Mouse (Mus musculus): Measurements from ENCODE around the gene Myo1g.
A peak's percentile ranks its signal among the peaks of the same experiment; 100 is the strongest.

Myo1g gene

DNA sequence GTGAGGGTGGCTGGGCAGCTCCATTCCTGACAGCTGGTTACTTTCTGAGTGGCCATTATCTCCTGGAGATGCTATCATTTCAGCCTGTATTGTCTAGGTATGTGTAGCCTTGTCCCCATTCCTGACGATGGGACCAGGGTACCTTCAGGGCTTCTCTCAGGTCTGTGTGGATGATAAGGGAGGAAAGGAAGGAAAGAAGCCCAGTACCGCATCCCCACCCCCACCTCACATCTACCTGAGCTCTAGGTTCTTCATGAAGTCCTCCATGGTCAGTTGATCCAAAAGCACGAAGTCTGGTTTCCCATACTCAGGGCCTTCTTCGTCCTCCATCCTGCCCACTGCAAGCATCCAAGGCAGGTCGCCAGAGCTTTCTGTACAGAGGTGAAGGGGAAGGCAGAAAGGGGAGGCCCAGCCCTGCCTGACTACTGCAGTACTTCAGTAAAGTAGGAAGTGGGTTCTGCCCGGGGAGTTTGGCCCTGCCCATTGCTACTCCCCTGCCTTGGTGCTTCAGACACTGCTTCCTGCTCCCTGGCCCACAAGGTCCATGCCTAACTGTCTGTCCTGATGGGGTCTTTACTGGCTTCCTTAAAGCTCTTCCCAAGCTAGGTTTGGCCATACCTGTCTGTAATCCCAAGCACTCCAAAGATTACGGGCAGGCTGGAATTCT lies at the start of gene Myo1g:
Myo1g (minus strand) TSS at position 459 of the 667 bp plus-strand sequence.
- DNase-seq (ENCODE audit: low spot score), result no peak

DNA sequence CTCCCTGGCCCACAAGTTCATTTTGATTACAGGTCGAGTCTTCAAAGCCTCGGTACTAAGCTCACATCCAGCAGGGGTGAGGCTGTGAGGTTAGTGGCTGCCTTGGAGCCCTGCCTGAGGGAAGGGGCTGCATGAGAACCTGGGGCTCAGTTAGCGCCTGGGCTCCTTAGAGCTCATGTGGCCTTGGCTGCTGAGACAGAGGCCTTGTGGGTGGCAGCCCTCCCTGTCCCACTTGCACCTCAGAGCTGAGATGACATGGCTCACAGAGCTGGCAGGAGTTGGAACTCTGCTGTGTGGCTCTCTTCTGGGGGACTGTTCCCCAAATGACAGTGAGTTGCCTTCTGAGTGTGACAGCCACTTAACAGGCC lies 48.6 kb upstream of the Myo1g start:
- no peak for DNase-seq (ENCODE audit: low spot score)

DNA sequence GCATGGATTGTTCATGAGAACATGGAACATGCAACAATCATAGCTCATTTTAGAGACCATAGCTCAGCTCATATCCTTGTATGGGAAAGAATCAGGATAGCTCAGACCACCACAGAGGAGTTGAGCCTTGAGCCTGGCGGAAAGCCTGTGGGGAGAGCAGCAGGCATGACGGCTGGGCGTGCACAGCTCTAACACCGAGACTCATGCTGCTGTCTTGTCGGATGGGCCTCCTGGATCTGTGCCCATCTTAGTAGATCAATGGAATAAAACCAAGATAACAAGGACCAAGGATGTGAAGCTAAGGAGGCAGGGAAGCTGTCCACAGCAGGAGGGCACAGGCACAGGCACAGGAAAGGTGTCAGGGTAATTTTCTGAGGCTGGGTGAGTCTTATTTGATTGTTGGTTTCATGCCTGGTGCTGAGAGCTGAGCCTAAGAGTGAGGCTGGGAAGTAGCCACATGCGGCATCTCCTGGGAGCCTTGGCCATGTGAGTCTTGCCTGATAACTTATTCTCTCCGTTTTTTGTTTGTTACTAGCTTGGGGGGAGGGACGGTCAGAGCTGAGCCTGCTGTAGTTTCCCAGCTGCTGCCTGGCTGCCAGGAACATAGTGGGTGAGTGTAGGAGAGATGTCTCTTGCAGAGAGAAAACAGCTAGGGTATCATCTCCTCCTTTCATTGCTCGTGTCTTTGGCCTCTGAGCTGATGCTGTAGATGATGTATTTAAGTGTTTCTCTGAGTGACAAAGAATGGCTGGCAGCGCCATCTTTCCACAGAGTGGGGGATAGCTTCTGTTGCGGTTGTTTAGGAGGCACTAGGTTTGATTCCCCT lies 48.0 kb upstream of the Myo1g start:
- DNase-seq (ENCODE audit: low spot score), result no peak

DNA sequence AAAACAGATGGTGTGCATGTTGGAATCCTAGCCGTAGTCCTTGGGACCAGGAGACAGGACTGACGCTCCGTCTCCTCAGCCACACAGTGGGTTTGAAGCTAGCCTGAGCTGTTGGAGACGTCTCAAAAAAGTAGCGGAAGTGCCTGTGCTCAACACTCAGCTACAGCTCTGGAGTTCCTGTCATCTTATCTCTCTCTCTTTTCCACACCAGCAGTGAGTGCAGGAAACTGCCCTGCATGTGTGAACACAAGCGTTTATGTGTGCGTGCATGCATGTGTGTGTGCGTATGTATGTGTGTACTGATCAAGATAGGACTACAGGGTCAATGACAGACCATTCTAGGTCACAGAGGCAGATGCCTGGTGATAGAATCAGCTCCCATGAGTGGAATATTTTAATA lies 47.2 kb upstream of the Myo1g start:
- no peak for DNase-seq (ENCODE audit: low spot score)

DNA sequence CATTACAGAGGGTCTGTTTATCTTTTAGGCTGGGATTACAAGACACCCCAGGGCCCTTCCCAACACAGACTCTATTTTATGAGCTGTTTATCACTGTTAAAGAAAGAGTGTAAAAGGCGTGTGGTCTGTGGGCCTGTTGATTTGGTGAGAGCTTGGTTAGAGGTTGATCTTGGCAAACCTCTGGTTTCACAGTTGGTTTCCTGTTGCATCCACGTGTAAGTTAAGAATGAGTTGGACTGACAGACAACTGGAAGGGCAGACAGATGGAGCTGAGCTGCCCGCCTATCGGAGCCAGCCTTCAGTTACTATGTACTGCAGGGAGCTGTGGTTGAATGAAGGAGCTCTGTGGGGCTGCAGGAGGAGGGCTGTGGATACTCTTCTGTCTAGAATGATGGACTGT lies 45.7 kb upstream of the Myo1g start:
- no peak for DNase-seq (ENCODE audit: low spot score)

DNA sequence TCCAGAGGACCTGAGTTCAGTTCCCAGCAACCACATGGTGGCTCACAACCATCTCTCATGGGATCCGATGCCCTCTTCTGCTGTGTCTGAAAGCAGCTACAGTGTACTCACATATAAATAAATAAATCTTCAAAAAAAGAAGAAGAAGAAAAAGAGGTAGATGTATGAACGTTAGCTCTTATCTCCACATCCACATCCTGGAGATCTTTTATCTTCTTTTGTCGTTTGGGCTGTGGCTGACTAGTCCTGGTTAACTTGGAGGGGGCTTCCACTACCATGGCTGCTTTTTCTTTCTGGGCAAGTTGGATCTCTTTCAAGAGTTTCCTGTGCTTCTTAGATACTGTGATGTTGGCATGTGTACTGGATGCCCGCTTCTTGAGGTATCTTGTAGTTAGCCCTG lies 42.4 kb upstream of the Myo1g start:
- DNase-seq (ENCODE audit: low spot score), result no peak

DNA sequence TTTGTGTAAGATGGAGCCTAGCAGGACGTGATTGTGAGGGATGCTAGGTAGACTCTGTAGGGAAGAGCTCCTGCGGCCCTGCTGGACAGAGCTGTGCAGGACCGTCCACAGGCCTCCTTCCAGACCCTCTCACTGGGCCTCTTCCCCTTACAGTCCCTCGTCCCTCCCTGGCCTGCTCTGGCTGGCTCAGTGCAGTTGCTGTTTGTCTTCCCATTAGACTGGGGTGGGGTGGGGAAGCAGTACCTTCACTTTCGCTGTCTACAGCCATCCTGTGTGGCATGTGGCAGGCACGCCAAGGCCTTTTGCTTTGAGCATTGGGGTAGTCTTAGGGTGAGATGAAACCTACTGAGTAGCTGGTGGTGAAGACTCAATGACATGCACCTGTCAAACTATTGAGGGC lies 41.6 kb upstream of the Myo1g start:
- no peak for DNase-seq (ENCODE audit: low spot score)

DNA sequence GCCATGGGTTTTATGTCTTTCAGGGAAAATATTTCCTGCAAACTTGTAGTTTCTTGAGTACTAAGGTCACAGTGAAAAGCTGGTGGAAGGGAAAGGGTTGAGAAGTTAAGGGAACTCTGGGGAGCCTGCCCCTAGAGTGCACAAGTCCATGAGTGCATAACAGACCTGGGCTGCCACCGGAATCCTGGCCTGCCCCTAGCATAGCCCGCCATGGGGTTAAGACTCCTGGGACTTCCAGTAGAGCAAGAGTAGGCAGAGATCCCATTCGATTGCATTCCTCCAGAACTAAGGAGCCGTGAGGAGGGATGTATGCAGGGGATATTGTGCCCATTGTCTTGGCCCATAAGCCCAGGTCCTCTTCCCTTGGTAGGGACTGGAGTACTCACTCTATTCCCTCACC lies 40.7 kb upstream of the Myo1g start:
- DNase-seq (ENCODE audit: low spot score), result no peak

DNA sequence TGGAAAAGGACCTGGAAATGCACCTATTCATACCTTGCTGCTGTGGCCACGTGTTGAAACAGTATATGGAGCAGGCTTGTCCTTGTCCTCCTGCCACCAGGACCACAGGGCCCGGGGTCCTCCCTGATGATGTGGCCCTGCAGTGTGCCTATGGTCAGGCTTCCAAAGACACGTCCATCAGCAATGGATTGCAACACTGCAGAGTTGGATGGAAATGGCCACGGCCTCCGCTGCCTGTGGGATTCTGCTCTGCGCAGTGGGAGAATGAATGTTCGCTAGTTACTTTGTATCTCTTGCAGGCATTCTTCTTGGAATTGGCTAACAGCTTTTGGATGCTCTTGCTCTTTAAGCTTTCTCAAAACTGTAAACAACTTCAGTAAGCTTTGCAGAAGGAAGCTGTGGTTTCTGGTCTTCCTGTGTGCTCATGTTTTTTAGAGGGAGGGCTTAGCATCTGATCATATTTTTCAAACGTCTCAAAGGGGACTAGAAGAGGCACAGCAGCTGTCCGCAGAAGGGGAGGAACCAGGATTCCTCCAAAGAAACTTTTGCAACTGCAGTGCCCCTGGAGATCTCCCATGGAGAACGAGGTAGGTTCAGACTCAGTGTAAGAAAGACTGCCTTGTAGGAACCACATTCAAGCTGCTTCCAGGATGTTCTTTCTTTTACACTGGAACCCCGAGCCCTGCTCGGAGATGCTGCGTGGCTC lies 40.0 kb upstream of the Myo1g start:
- no peak for DNase-seq (ENCODE audit: low spot score)

DNA sequence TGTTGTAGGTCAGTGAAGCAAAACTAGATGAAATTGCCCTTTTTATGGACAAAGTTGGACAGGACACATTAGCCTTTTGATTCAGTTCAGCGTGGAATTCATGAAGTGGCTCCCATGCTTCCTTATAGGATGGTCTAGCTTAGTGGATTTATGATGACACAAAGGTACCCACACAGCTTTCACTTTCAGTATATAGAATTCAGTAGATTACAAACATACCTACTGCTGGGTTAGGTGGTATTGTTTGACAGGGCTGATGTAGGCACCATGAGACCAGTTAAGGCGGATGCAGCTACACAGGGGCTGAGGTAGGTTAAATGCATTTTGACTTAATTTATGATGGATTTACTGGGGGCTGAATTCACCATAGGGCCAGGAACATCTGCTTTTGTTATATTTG lies 39.2 kb upstream of the Myo1g start:
- DNase-seq (ENCODE audit: low spot score), result no peak

DNA sequence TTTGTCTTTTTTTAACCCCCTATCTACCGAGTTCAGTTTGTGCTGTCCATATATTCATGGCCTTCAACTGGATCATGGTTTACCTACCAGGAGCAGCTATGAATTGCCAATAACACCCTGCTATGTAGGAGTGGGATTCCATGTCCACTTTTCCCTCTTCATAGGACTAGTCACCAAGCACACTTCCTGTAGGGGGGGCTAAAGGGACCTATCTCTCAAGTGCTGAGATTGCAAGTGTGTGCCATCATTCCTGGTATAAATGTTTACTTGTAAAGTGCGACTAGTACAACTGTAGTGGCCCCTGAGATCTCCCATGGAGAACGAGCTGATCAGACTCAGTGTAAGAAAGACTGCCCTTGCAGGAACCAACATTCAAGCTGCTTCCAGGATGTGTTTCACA lies 37.5 kb upstream of the Myo1g start:
- no peak for DNase-seq (ENCODE audit: low spot score)

DNA sequence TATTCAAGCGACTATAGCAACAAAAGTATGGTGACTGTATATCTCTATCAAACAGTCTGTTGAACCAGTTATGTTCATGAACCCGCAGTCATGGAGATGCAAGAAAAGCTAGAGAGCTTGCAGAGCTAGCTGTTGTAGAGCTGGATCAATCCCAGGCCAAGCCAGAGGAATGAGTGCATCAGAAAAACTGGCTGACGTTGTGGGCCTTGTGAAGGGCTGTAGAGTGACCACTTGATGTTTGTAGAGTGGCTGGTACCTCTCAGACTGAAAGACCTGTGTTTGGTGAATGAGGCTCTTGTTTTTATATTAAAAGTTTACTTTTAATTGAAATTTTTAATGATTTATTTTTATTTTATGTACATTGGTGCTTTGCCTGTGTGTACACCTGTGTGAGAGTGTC lies 29.4 kb upstream of the Myo1g start:
- no peak for DNase-seq (ENCODE audit: low spot score)

DNA sequence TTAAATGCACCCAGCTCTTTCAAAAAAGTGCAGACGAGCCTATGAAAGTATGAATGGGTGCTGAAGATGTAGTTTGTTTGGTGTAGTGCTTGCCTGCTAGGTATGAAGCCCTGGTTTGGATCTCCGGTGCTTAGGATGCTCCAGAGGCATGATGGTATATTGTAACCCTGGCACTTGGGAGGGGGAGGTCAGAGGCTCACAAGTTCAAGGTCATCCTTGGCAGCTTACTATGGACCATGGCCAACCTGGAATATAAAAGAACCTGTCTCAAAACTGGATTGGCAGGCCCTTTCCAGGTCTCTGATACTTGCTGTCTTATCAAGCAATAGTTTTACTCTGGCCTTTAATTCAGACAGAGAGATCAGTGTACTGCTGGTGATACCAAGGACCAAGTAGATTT lies 29.0 kb upstream of the Myo1g start:
- no peak for DNase-seq (ENCODE audit: low spot score)

DNA sequence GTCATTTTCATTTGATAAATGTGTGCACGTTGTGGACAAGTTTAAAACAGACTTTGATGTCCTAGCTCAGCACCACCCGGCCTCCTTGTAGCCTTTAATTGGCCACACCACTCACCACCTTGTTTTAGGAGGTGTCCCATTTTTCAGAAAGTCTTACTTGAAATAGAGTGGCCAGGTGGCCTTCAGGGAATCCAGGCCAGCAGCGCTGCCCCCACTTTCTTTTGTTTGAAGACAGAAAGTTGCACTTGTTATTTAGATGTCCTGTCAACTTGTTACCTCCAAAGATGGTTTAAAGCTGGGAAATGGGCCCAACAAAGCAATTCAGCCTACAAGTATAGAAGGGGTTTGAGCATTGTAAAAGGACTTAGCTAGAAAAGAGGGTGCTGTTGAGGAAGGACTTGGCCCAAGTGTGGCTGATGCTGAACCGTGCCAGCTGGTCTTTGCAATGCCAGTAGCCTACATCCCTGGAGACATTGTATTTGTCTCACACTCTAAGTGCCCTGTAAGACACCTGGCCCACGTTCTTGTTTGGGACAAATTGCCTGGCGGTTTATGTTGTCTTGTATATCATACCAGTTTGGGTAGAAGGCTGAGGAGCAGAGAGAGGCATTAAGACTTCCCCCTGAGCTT lies 27.0 kb upstream of the Myo1g start:
- no peak for DNase-seq (ENCODE audit: low spot score)

DNA sequence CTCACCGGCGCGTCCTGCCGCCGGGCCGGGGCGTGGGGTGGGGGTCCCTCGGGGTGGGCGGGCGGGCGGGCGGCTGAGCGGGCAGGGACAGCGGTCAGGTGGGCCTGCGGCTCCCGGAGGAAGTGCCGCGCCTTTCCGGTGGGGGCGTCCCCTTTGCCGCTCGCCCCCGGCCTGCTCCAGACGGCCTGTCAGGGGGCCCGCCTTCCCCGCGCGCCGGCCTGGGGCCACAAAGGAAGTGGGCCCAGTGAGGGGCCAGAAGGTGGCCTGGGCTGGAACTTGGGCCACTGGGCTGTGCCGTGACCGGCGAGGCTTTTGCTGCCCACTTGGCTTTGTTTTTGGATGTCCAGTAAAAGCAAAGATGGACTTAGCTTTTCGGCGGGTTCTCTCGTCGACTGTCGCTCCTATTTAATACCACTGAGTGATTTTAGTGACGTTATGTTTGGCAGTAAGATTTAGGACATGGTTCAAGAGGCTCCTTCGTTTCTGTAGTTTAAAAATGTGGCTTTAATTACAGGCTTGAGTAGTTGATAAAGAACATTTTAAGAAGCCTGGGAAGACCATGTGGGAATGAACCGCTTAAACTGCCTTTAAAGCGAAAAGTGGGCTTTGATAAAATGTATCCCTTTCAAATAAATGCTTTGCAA lies 26.4 kb upstream of the Myo1g start:
- peak; percentile 59 for DNase-seq (ENCODE audit: low spot score)

DNA sequence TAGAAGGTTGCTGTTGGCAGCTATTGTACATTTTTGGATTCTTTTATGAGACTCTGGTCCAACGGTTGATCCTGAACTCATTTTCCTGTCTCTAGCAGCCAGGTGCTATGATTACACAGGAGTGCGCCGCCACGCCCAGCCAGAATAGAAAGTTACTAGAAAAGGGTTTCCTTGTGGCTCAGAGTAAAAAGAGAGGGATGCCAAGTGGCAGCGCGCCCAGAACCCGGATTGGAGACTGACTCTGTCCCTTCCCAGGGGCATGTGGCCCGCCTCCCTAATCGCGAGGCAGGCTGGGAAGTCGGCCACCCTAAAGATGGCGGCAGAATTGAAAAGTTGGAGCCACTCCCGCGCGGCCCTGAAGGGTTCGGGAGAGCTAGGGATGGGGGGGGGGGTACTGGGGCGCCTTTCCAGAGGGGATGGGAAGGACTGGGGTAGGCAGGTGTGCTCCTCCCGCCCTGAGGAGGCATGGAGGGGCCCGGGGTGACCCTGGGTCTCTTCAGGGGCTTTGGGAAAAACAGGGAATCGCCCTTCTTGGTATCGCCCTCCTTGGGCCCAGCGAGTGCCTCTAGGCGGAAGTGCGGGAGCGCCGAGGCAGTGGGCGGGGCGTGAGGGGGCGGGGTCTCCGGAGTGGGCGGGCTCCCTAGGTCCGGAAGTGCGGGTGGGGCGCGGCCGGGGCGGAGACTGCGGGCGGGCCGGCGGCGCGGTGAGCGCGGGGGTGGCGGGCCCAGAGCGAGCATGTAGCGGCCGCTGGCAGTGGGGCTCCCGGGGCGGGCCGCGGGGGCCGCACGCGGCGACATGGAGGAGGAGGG lies 25.6 kb upstream of the Myo1g start, which contains the start of gene Ccm2:
Ccm2 (plus strand) TSS at position 683 of the 809 bp plus-strand sequence.
- DNase-seq (ENCODE audit: low spot score), result peak; percentile 95

DNA sequence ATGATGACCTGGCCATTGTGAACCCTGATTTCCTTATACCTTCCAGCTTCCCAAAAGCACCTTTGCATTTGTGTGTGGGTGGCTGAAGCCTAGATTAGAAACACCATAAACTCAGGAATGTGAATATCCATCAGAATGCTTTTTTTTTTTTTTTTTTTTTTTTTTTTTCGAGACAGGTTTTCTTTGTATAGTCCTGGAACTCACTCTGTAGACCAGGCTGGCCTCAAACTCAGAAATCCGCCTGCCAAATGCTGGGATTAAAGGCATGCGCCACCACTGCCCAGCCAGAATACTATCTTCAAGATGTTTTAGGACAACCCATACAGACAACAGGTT lies 25.1 kb upstream of the Myo1g start:
- DNase-seq (ENCODE audit: low spot score), result no peak

DNA sequence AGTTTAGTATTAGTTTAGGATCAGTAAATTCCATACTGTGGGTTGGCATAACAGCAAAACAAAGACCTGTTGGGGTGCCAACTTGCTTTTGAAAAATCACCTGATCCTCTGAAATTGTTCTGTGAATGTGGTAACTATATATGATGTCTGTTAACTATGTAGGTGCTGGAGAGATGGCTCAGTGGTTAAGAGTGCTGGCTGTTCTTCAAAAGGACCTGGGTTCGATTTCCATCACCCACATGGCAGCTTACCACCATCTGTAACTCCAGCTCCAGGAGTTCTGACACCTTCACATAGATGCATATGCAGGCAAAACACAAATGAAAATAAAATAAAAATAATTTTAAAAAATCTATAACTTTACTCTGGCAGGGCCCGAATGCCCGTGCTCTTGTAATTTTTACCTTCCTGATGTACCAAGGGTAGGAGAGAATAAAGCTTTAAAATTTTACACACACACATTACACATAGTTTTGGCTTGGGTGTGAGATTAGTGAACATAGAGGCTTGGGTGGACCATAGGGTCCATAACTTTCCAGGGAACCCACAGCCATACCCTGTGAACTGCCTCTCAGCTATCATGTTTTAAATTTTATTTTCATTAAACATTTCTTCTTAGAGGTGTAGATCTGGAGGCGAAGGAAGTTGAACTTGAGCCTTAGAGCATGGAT lies 24.6 kb upstream of the Myo1g start:
- no peak for DNase-seq (ENCODE audit: low spot score)

DNA sequence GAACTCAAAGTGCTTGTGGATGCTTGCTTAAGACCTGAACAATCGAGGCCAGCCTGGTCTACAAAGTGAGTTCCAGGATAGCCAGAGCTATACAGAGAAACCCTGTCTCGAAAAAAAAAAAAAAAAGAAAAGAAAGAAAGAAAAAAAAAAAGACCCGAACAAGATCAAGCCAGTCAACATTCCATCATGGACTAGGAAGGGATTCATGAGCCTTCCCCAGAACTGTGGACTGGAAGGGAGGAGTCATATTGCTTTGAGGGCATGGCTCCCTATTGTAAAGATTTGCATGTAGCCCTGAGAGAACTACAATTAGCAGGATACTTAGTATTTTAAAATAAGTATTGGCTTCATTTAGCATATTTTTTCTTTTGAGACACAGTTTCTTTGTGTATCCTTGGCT lies 23.9 kb upstream of the Myo1g start:
- no peak for DNase-seq (ENCODE audit: low spot score)

DNA sequence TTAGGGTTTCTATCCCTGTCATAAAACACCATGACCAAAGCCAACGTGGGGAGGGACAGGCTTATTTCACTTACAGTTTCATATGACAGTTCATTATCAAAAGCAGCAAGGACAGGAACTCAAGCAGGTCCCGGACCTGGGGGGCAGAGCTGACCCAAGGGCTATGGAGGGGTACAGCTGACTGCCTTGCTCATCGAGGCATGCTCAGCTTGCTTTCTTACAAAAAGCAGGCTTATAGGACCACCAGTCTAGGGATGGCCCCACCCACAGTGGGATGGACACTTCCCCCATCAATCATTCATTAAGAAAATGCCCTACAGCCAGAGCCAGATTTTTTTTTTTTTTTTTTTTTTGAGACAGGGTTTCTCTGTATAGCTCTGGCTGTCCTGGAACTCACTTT lies 10.0 kb upstream of the Myo1g start:
- DNase-seq (ENCODE audit: low spot score), result no peak

DNA sequence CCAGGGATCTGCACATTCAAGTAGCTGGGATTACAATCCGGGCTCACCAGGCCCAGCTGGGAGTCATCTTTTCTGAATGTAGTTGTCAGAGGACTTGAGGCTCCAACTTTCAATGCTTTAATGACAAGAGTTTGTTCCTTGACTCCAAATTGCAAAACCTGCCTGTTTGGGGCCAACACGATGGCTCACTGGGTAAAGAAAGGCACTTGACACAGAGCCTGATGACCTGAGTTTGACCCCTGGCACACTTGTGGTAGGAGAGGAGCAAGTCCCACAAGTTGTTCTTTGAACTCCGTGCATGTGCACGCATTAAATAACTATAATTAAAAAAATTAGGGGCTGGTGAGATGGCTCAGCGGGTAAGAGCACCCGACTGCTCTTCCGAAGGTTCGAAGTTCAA lies 9.2 kb upstream of the Myo1g start:
- no peak for DNase-seq (ENCODE audit: low spot score)
